Mouse (Mus musculus): ENCODE results near the gene Kars. TPM values are rescaled to one million over a fixed set of nuclear protein-coding genes. Genes with fewer than 3 reads are reported as not detected.
A peak's percentile ranks its signal among the peaks of the same experiment; 100 is the strongest.

The Kars gene
- polyA plus RNA-seq, 2 experiments: 58.9 to 93.6 TPM

GRCm38 (mm10) chr8:112030663-112031062, 19.5 kb upstream of the Kars start:
- no peak overlapping the region for H3K27ac ChIP-seq
- WGBS (ENCODE audit: insufficient replicate concordance): 49% methylated on average over 6 of the region's 6 CpGs
- H3K9ac ChIP-seq (replicated peaks): no peak overlapping the region
- H3K4me1 ChIP-seq (replicated peaks; ENCODE audit: control insufficient read depth in 2 of 2, insufficient read depth in 2 of 2, low read length in 1 of 2): no peaks in the 10 kb centered on the region
- H3K27me3 ChIP-seq (ENCODE audit: control insufficient read depth, insufficient read depth, low read length): no peaks in the 10 kb centered on the region
- DNase-seq (ENCODE audit: low read depth in 3 of 3, low spot score in 3 of 3): no peak
- H3K4me2 ChIP-seq (ENCODE audit: low read depth): no peak overlapping the region
- no peaks in the 10 kb centered on the region for H3K9me3 ChIP-seq (ENCODE audit: control insufficient read depth, low read length)
- ATAC-seq (ENCODE audit: insufficient read depth): no peak
- no peaks in the 10 kb centered on the region for H3K36me3 ChIP-seq (replicated peaks; ENCODE audit: control insufficient read depth, insufficient read depth, low read depth)
- H3K4me3 ChIP-seq (ENCODE audit: insufficient read depth in 1 of 2, low read depth in 2 of 2, low read length in 2 of 2): no peak overlapping the region
- no peak for TF ChIP-seq EP300 (IDR thresholded peaks at IDR 0.05; ENCODE audit: low read depth)
- TF ChIP-seq CTCF (IDR thresholded peaks at IDR 0.05; ENCODE audit: low read depth): no peak

- DNase-seq (ENCODE audit: low read depth in 3 of 3, low spot score in 3 of 3): no peak
- TF ChIP-seq EP300 (IDR thresholded peaks at IDR 0.05; ENCODE audit: low read depth) (no peak), CTCF (IDR thresholded peaks at IDR 0.05; ENCODE audit: low read depth) (no peak)
- WGBS (ENCODE audit: insufficient replicate concordance): 56% methylated on average over 7 of the region's 7 CpGs
- H3K9me3 ChIP-seq (ENCODE audit: control insufficient read depth, low read length): no peaks in the 10 kb centered on the region
- no peak overlapping the region for H3K9ac ChIP-seq (replicated peaks)
- no peak overlapping the region for H3K27ac ChIP-seq
- no peak overlapping the region for H3K4me2 ChIP-seq (ENCODE audit: low read depth)
- no peak for ATAC-seq (ENCODE audit: insufficient read depth)
- no peaks in the 10 kb centered on the region for H3K4me1 ChIP-seq (replicated peaks; ENCODE audit: control insufficient read depth in 2 of 2, insufficient read depth in 2 of 2, low read length in 1 of 2)
- no peak overlapping the region for H3K4me3 ChIP-seq (ENCODE audit: insufficient read depth in 1 of 2, low read depth in 2 of 2, low read length in 2 of 2)
- H3K36me3 ChIP-seq (replicated peaks; ENCODE audit: control insufficient read depth, insufficient read depth, low read depth): no peaks in the 10 kb centered on the region
- no peaks in the 10 kb centered on the region for H3K27me3 ChIP-seq (ENCODE audit: control insufficient read depth, insufficient read depth, low read length)
Measured at GRCm38 (mm10) chr8:112029455-112029854, 18.3 kb upstream of the Kars start.

- Histone ChIP-seq H3K4me3 (ENCODE audit: insufficient read depth in 1 of 2, low read depth in 2 of 2, low read length in 2 of 2) (no peak within 1 kb of the TSS), H3K4me1 (replicated peaks; ENCODE audit: control insufficient read depth in 2 of 2, insufficient read depth in 2 of 2, low read length in 1 of 2) (peaks cover 7 to 13% of the 10 kb centered on the region in 2 experiments; a peak in 3 of 4 replicates), H3K9ac (replicated peaks) (no peak within 1 kb of the TSS), H3K27me3 (ENCODE audit: control insufficient read depth, insufficient read depth, low read length) (no peaks in the 10 kb centered on the region), H3K36me3 (replicated peaks; ENCODE audit: control insufficient read depth, insufficient read depth, low read depth) (peaks cover 12% of the 10 kb centered on the region), H3K4me2 (ENCODE audit: low read depth) (no peak within 1 kb of the TSS), H3K27ac (no peak within 1 kb of the TSS), H3K9me3 (ENCODE audit: control insufficient read depth, low read length) (no peaks in the 10 kb centered on the region)
- TF ChIP-seq CTCF (IDR thresholded peaks at IDR 0.05; ENCODE audit: low read depth) (no peak), EP300 (IDR thresholded peaks at IDR 0.05; ENCODE audit: low read depth) (no peak)
- DNase-seq (ENCODE audit: low read depth in 3 of 3, low spot score in 3 of 3) (no peak), ATAC-seq (ENCODE audit: insufficient read depth) (no peak)
- WGBS (ENCODE audit: insufficient replicate concordance): 88% methylated on average over 11 of the region's 11 CpGs
Measured at GRCm38 (mm10) chr8:112014936-112015335, 3.8 kb upstream of the Kars start, which contains the start of gene Gm6793. Gene Gm6793, minus strand, starts transcription at chr8:112015036.

GRCm38 (mm10) chr8:112011816-112012242, 706 bp upstream of the Kars start:
- Histone ChIP-seq H3K9ac (replicated peaks) (peak overlapping the region; percentile 79), H3K27me3 (ENCODE audit: control insufficient read depth, insufficient read depth, low read length) (no peaks in the 10 kb centered on the region), H3K4me2 (ENCODE audit: low read depth) (peak overlapping the region; percentile 92), H3K27ac (peak overlapping the region; percentile 60), H3K9me3 (ENCODE audit: control insufficient read depth, low read length) (no peaks in the 10 kb centered on the region), H3K4me3 (ENCODE audit: insufficient read depth in 1 of 2, low read depth in 2 of 2, low read length in 2 of 2) (peak overlapping the region; percentile 92 to 95), H3K36me3 (replicated peaks; ENCODE audit: control insufficient read depth, insufficient read depth, low read depth) (no peaks in the 10 kb centered on the region; the same call in 1 of the 2 replicates), H3K4me1 (replicated peaks; ENCODE audit: control insufficient read depth in 2 of 2, insufficient read depth in 2 of 2, low read length in 1 of 2) (peaks cover 9 to 21% of the 10 kb centered on the region in 2 experiments)
- under 1% methylated on average over 40 of the region's 40 CpGs for WGBS (ENCODE audit: insufficient replicate concordance)
- peak in 2 of 3 experiments; percentile 28 to 37 for DNase-seq (ENCODE audit: low read depth in 3 of 3, low spot score in 3 of 3)
- TF ChIP-seq EP300 (IDR thresholded peaks at IDR 0.05; ENCODE audit: low read depth): no peak
- no peak for TF ChIP-seq CTCF (IDR thresholded peaks at IDR 0.05; ENCODE audit: low read depth)
- peak; percentile 57 for ATAC-seq (ENCODE audit: insufficient read depth)

- Histone ChIP-seq H3K36me3 (replicated peaks; ENCODE audit: control insufficient read depth, insufficient read depth, low read depth) (peaks cover 9% of the 10 kb centered on the region), H3K27me3 (ENCODE audit: control insufficient read depth, insufficient read depth, low read length) (no peaks in the 10 kb centered on the region), H3K4me3 (ENCODE audit: insufficient read depth in 1 of 2, low read depth in 2 of 2, low read length in 2 of 2) (no peak overlapping the region; a peak in 1 of 4 replicates), H3K4me1 (replicated peaks; ENCODE audit: control insufficient read depth in 2 of 2, insufficient read depth in 2 of 2, low read length in 1 of 2) (peaks cover 9 to 21% of the 10 kb centered on the region in 2 experiments), H3K4me2 (ENCODE audit: low read depth) (peak overlapping the region; percentile 92), H3K9me3 (ENCODE audit: control insufficient read depth, low read length) (no peaks in the 10 kb centered on the region), H3K27ac (no peak overlapping the region), H3K9ac (replicated peaks) (no peak overlapping the region)
- no peak for TF ChIP-seq EP300 (IDR thresholded peaks at IDR 0.05; ENCODE audit: low read depth)
- no peak for TF ChIP-seq CTCF (IDR thresholded peaks at IDR 0.05; ENCODE audit: low read depth)
- DNase-seq (ENCODE audit: low read depth in 3 of 3, low spot score in 3 of 3) (no peak), ATAC-seq (ENCODE audit: insufficient read depth) (no peak)
- 69% methylated on average over 7 of the region's 7 CpGs for WGBS (ENCODE audit: insufficient replicate concordance)
Measured at GRCm38 (mm10) chr8:112009558-112009957, 1.6 kb downstream of the Kars start.
